Mouse (Mus musculus): Measurements from ENCODE around the gene Rbm4b.
"Not testable (repeated sequence)": the region's sequence is repeated elsewhere in the genome, so short reads cannot be mapped to it uniquely, and the experiment has no call there.

Gene Rbm4b

DNA sequence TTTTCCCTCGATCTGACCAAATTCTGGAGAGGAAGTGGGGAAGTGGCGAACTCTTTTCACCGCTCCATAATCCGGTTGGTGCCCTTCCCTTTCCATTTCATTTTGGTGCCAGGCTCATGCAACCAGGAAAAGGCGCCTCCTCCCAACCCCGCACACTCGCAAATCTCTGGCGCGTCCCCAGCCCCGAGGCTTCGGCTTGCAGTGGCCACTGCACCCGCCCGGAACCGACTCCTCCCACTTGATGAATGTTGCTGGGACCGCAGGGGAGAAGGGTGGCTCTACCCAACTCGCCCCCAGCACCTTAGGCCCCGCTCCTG, 54.4 kb downstream of the Rbm4b start:
- no peak for DNase-seq (ENCODE audit: low spot score)

DNA sequence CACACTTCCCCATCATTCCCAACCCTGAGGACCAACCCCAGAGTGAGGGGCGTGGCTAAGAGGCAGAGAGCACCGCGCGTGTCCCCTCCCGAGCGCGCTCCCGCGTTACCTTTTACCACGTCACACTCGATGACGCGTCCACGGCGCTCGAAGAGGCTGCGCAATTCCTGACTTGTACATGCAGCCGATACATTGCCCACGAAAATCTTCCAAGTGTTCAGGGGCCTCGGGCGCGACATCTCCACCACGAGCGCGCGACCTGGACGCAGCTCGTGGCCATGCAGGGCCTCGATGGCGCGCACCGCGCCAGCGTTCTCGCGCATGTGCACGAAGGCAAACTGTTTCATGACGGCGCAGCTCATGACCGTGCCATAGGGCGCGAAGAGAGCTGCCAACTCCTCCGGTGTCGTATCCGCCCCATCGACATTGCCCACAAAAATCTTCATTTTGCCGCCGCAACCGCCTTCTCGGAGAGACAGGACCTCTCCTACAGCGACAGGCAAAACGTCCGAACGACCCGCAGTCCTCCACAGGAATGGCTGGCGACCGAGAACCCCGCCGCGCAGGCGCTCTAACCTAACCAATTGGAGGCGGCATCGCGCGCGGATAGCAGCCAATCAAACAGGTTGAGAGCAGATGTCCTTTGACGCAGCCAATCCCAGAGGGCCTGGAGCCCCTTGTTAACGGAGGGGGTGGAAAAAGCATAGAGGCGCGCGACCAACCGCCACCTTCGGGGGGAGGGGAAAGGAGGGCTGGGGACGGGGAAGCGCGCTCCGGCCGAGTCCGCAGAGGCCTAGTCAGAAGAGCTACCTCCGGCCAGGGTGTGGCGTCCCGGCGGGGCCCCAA, 55.0 kb downstream of the Rbm4b start, which contains the start of the genes Gm21992 and Rbm14:
Gm21992 (minus strand) TSS at position 550 of the 846 bp plus-strand sequence.
Rbm14 (minus strand) TSS at position 572 of the 846 bp plus-strand sequence.
- DNase-seq (ENCODE audit: low spot score): peak; percentile 98

GRCm38 (mm10) chr19:4811909-4812242, 55.6 kb downstream of the Rbm4b start:
- no peak for DNase-seq (ENCODE audit: low spot score)

GRCm38 (mm10) chr19:4812334-4812949, 56.1 kb downstream of the Rbm4b start:
- not testable (repeated sequence) for DNase-seq (ENCODE audit: low spot score)

- no peak for DNase-seq (ENCODE audit: low spot score)
Observed at GRCm38 (mm10) chr19:4813015-4813414, 56.7 kb downstream of the Rbm4b start.
